Mouse (Mus musculus) kidney, adult 2 months (tissue): ENCODE measurements around the gene Abat.

Experiments used
- CTCF ChIP-seq: fragments of 200-500 bp; conservative IDR thresholded peaks from 2 replicates; pipeline ENCODE4 v1.5.1; 2011; ENCODE audit warnings: low read depth, mild to moderate bottlenecking, control low read depth, low read length, moderate library complexity, mixed read lengths; ENCODE audit not compliant: insufficient read depth, insufficient read length
- POLR2A ChIP-seq: fragments of 200-500 bp; IDR thresholded peaks from one replicate; pipeline ENCODE4 v1.6.1; 2011; ENCODE audit warnings: low read depth, low read length, control low read depth

- no peak for TF ChIP-seq CTCF
- no peak for TF ChIP-seq POLR2A
Measured at GRCm38 (mm10) chr16:8470132-8470531, 43.1 kb upstream of the Abat start.
